Mouse (Mus musculus): Measurements from ENCODE around the gene Tsc22d1. TPM values are rescaled to one million over a fixed set of nuclear protein-coding genes. Genes with fewer than 3 reads are reported as not detected.

Tsc22d1 gene
- total and polyA plus RNA-seq, 2 experiments, result 28.3 to 33.3 TPM

DNA sequence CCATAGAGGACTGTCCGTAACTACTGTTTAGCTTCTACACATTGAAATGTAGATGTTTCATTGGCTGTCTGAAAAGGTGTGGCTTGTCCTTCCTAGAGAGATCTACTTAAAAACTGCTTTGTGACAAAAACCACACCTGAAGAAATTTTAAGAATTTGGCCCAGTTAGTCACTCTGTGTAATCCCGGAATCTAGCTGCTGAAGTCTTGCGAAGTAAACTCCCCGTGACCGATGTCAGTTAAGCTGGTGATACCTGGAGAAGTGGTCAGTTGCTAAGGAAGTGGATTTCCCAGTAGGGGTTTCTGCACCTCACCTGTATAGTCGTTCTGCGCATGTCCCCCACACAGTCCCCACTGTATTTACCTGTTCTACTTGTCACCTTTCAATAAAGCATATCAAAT, 92.6 kb downstream of the Tsc22d1 start:
- H3K27me3 ChIP-seq (ENCODE audit: control insufficient read depth, insufficient read depth, low read length), result no peaks in the 10 kb centered on the region
- 92% methylated on average over 7 of the region's 7 CpGs for WGBS
- no peak overlapping the region for H3K27ac ChIP-seq (replicated peaks; ENCODE audit: insufficient read depth, low read depth, low read length)
- no peaks in the 10 kb centered on the region; the same call in 1 of the 2 replicates for H3K36me3 ChIP-seq (ENCODE audit: control insufficient read depth, insufficient read depth, low read length)
- TF ChIP-seq POLR2A (IDR thresholded peaks at IDR 0.05; ENCODE audit: extremely low read depth, insufficient read depth, low read length), result no peak
- no peak for TF ChIP-seq CTCF (IDR thresholded peaks at IDR 0.05; ENCODE audit: low read depth, low read length)
- no peak for DNase-seq (ENCODE audit: extremely low read depth, low read depth, low spot score)
- no peaks in the 10 kb centered on the region for H3K4me1 ChIP-seq (ENCODE audit: control insufficient read depth, insufficient read depth, low read length)
- H3K4me3 ChIP-seq (ENCODE audit: insufficient read depth, low read depth, low read length), result no peak overlapping the region
- no peaks in the 10 kb centered on the region for H3K79me2 ChIP-seq (ENCODE audit: control insufficient read depth, insufficient read depth, low read length)
- H3K9ac ChIP-seq (ENCODE audit: low read depth, low read length), result no peak overlapping the region

DNA sequence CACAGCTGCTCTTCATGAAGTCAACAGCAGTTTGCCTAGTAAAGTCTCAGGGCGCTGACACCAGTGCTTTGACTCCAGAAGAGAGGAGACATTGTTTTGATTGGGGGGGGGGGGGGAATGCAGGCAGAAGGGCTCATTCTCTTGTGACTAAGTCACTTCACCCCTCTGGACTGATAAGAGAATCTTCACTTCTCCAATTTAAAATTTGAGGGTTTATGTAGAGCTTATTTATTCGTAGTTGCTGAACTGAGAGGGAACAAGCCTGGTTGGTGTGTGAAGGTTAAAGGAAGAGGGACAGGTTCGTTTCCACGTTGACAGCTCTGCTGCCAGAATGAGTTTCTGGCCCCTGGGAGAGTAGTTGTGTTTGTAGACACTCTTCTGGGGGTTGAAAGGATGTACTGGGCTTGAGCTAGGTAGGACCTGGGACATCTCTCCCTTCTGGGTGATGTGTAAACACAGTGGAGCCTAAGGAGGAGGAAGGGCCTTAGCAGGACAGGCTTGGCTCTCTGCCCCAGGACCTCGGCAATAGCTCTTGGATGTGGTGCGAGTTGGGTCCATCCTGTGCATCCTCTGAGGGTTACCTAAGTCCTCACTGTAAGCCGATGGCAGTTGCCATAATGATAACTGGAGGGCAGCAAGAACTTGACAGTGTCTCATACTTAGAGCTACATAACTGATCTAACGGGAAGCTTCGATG, 93.2 kb downstream of the Tsc22d1 start:
- no peaks in the 10 kb centered on the region for H3K4me1 ChIP-seq (ENCODE audit: control insufficient read depth, insufficient read depth, low read length)
- peak; percentile 36 for DNase-seq (ENCODE audit: extremely low read depth, low read depth, low spot score)
- H3K79me2 ChIP-seq (ENCODE audit: control insufficient read depth, insufficient read depth, low read length), result no peaks in the 10 kb centered on the region
- TF ChIP-seq CTCF (IDR thresholded peaks at IDR 0.05; ENCODE audit: low read depth, low read length), result no peak
- TF ChIP-seq POLR2A (IDR thresholded peaks at IDR 0.05; ENCODE audit: extremely low read depth, insufficient read depth, low read length), result no peak
- H3K27ac ChIP-seq (replicated peaks; ENCODE audit: insufficient read depth, low read depth, low read length), result no peak overlapping the region
- WGBS, result 44% methylated on average over 9 of the region's 9 CpGs
- H3K4me3 ChIP-seq (ENCODE audit: insufficient read depth, low read depth, low read length), result no peak overlapping the region
- H3K9ac ChIP-seq (ENCODE audit: low read depth, low read length), result no peak overlapping the region
- H3K36me3 ChIP-seq (ENCODE audit: control insufficient read depth, insufficient read depth, low read length), result no peaks in the 10 kb centered on the region; the same call in 1 of the 2 replicates
- H3K27me3 ChIP-seq (ENCODE audit: control insufficient read depth, insufficient read depth, low read length), result no peaks in the 10 kb centered on the region

DNA sequence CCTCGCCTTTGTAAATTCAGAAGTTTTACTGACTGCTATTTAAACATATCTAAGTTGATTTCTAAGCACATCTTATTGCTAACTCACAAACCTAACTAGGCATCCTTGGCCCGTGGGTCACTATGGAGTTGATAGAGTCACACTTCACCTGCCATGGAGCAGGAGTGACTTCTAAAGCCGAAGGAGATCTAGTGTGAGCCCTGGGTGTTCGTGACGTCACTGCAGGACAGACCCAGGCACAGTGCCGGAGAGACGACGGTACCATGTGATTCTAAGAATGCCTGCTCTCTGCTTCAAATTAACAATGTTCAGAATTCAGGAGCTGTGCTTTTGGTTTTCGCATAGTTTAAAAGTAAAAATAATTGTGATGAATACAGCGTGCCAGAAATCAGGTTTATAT, 93.9 kb downstream of the Tsc22d1 start:
- no peak overlapping the region for H3K9ac ChIP-seq (ENCODE audit: low read depth, low read length)
- no peak for DNase-seq (ENCODE audit: extremely low read depth, low read depth, low spot score)
- no peak overlapping the region for H3K27ac ChIP-seq (replicated peaks; ENCODE audit: insufficient read depth, low read depth, low read length)
- TF ChIP-seq POLR2A (IDR thresholded peaks at IDR 0.05; ENCODE audit: extremely low read depth, insufficient read depth, low read length), result no peak
- H3K4me1 ChIP-seq (ENCODE audit: control insufficient read depth, insufficient read depth, low read length), result no peaks in the 10 kb centered on the region
- H3K36me3 ChIP-seq (ENCODE audit: control insufficient read depth, insufficient read depth, low read length), result no peaks in the 10 kb centered on the region; the same call in 1 of the 2 replicates
- 65% methylated on average over 10 of the region's 10 CpGs for WGBS
- no peaks in the 10 kb centered on the region for H3K79me2 ChIP-seq (ENCODE audit: control insufficient read depth, insufficient read depth, low read length)
- no peaks in the 10 kb centered on the region for H3K27me3 ChIP-seq (ENCODE audit: control insufficient read depth, insufficient read depth, low read length)
- no peak overlapping the region for H3K4me3 ChIP-seq (ENCODE audit: insufficient read depth, low read depth, low read length)

DNA sequence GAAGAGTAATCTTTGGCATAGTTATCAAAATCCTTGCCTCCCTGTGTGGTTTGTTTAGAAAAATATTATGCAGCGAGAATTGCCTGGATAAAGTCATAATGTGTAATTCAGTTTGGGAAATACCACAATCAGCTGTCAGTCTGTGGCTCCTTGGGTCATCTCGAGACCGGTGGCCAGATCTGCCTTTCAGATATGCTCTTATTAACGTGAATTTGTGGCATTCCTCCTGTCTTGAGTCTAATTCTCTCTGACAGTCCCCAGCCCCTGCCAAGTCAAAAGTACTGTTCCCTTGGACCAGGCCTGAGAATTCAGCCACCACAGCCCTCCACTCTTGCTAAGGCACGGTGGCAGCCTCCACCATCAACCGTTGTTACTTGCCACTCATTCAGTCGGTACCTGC, 97.2 kb downstream of the Tsc22d1 start:
- DNase-seq (ENCODE audit: extremely low read depth, low read depth, low spot score), result no peak
- H3K79me2 ChIP-seq (ENCODE audit: control insufficient read depth, insufficient read depth, low read length), result no peaks in the 10 kb centered on the region
- no peaks in the 10 kb centered on the region for H3K4me1 ChIP-seq (ENCODE audit: control insufficient read depth, insufficient read depth, low read length)
- WGBS, result 97% methylated on average over 7 of the region's 7 CpGs
- H3K9ac ChIP-seq (ENCODE audit: low read depth, low read length), result no peak overlapping the region
- H3K27me3 ChIP-seq (ENCODE audit: control insufficient read depth, insufficient read depth, low read length), result no peaks in the 10 kb centered on the region
- TF ChIP-seq POLR2A (IDR thresholded peaks at IDR 0.05; ENCODE audit: extremely low read depth, insufficient read depth, low read length) (no peak), CTCF (IDR thresholded peaks at IDR 0.05; ENCODE audit: low read depth, low read length) (no peak)
- no peak overlapping the region for H3K4me3 ChIP-seq (ENCODE audit: insufficient read depth, low read depth, low read length)
- H3K36me3 ChIP-seq (ENCODE audit: control insufficient read depth, insufficient read depth, low read length), result no peaks in the 10 kb centered on the region; the same call in 1 of the 2 replicates
- no peak overlapping the region for H3K27ac ChIP-seq (replicated peaks; ENCODE audit: insufficient read depth, low read depth, low read length)

DNA sequence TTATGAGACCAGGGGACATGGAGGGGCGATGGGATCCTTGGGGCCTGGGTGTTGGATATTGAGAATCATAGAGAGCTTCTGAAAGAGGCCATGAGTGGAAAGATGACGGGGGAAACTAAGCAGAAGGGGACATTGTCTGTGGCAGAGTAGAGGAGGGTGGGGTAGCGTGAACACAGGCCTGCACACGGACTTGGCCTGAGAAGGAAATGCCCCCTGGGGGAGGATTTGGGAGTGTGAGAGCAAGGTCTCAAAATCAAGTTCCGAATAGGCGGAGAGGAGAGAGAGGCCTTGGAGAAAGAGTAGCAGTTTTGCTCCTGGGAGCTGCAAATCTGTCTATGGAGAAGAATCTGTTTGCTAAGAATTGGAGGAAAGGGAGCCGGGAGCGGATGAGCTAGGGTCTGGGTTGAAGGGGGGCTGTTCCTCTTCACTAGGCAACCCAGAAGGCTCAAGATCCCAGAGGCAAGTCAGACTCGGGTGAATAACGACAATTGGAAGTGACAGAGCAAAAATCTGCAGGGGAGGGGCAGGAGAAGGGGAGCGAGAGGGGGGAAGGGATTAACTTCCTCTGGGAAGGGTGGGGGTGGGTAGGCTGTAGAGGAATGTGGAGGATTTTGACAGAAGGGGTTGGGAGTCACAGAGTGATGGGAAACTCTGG, 98.8 kb downstream of the Tsc22d1 start:
- no peak for DNase-seq (ENCODE audit: extremely low read depth, low read depth, low spot score)
- Histone ChIP-seq H3K4me3 (ENCODE audit: insufficient read depth, low read depth, low read length) (no peak overlapping the region), H3K27ac (replicated peaks; ENCODE audit: insufficient read depth, low read depth, low read length) (no peak overlapping the region), H3K79me2 (ENCODE audit: control insufficient read depth, insufficient read depth, low read length) (no peaks in the 10 kb centered on the region), H3K4me1 (ENCODE audit: control insufficient read depth, insufficient read depth, low read length) (no peaks in the 10 kb centered on the region), H3K36me3 (ENCODE audit: control insufficient read depth, insufficient read depth, low read length) (no peaks in the 10 kb centered on the region), H3K9ac (ENCODE audit: low read depth, low read length) (no peak overlapping the region), H3K27me3 (ENCODE audit: control insufficient read depth, insufficient read depth, low read length) (no peaks in the 10 kb centered on the region)
- 76% methylated on average over 11 of the region's 11 CpGs for WGBS
- TF ChIP-seq CTCF (IDR thresholded peaks at IDR 0.05; ENCODE audit: low read depth, low read length), result no peak
- no peak for TF ChIP-seq POLR2A (IDR thresholded peaks at IDR 0.05; ENCODE audit: extremely low read depth, insufficient read depth, low read length)

DNA sequence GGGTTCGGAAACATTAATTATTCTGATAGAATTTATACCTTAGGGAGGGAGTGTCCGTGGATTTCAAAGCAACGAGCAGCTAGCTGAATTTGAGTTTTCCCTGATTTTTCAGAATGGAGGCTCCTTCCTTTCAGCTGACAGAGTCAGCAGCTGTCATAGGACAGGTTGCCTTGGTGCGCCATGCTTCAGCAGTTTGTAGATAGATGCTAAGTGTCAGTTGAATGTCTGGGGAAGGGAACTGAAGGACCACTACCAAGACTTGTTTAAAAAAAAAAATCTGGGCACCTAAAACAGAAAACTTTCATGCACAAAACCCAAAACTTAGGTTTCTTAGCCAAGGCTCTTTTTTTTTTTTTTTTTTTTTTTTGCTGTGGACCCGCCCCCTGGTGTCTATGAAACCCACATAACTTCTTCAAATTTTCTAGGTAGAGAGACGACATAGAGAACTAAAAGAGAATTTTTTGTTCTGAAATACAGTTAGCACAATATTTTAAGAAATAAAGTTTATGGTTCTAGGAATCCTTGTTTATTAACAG, 99.4 kb downstream of the Tsc22d1 start:
- H3K27me3 ChIP-seq (ENCODE audit: control insufficient read depth, insufficient read depth, low read length), result no peaks in the 10 kb centered on the region

More for the DNA sequence above, 99.4 kb downstream of the Tsc22d1 start:
- no peak overlapping the region for H3K4me3 ChIP-seq (ENCODE audit: insufficient read depth, low read depth, low read length)
- no peak overlapping the region for H3K27ac ChIP-seq (replicated peaks; ENCODE audit: insufficient read depth, low read depth, low read length)
- no peak overlapping the region for H3K9ac ChIP-seq (ENCODE audit: low read depth, low read length)
- no peaks in the 10 kb centered on the region for H3K79me2 ChIP-seq (ENCODE audit: control insufficient read depth, insufficient read depth, low read length)
- TF ChIP-seq POLR2A (IDR thresholded peaks at IDR 0.05; ENCODE audit: extremely low read depth, insufficient read depth, low read length) (no peak), CTCF (IDR thresholded peaks at IDR 0.05; ENCODE audit: low read depth, low read length) (no peak)
- 86% methylated on average over 6 of the region's 6 CpGs for WGBS
- H3K4me1 ChIP-seq (ENCODE audit: control insufficient read depth, insufficient read depth, low read length), result no peaks in the 10 kb centered on the region
- H3K36me3 ChIP-seq (ENCODE audit: control insufficient read depth, insufficient read depth, low read length), result no peaks in the 10 kb centered on the region
- no peak for DNase-seq (ENCODE audit: extremely low read depth, low read depth, low spot score)

Data from liver, adult 2 months (tissue).